Mouse (Mus musculus) v-Abl transformed pro-B cells (cell line): ENCODE measurements around the gene Des.

Experiments used
- in situ Hi-C, 2 experiments: fragments of 400-800 bp; cut with MboI; formaldehyde crosslinking; loops; one replicate each; pipeline ENCODE4 v1.15.1; 2025; ENCODE audit not compliant: unreplicated experiment in 2 of 2

The Des gene

DNA sequence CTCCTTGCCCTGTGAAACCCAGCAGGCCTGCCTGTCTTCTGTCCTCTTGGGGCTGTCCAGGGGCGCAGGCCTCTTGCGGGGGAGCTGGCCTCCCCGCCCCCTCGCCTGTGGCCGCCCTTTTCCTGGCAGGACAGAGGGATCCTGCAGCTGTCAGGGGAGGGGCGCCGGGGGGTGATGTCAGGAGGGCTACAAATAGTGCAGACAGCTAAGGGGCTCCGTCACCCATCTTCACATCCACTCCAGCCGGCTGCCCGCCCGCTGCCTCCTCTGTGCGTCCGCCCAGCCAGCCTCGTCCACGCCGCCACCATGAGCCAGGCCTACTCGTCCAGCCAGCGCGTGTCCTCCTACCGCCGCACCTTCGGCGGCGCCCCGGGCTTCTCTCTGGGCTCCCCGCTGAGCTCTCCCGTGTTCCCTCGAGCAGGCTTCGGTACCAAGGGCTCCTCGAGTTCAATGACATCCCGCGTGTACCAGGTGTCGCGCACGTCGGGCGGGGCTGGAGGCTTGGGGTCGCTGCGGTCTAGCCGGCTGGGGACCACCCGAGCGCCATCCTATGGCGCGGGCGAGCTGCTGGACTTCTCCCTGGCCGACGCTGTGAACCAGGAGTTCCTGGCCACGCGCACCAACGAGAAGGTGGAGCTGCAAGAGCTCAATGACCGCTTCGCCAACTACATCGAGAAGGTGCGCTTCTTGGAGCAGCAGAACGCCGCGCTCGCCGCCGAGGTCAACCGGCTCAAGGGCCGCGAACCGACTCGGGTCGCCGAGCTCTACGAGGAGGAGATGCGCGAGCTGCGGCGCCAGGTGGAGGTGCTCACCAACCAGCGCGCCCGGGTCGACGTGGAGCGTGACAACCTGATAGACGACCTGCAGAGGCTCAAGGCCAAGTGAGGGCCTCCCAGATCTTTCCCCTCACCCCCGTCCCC is at the start of gene Des:
Gene Des (plus strand): TSS at position 218 of the 920 bp plus-strand sequence.
- in situ Hi-C loops = no loop called here

GRCm38 (mm10) chr1:75311694-75312093 is 48.4 kb upstream of the Des start:
- in situ Hi-C loops = loop anchor here (10.0 kb wide), 3 partner anchors 57 to 253 kb away; partner anchors contain the start of gene Gmppa (in 1 of the 2)

GRCm38 (mm10) chr1:75315011-75315410 is 45.1 kb upstream of the Des start:
- in situ Hi-C loops = loop anchor here (5.0 to 10.0 kb wide), 6 partner anchors 60 to 728 kb away; partner anchors contain the start of genes Bcs1l (in 1 of the 2), Gmppa (in 1 of the 2) and Zfp142 (in 1 of the 2)

DNA sequence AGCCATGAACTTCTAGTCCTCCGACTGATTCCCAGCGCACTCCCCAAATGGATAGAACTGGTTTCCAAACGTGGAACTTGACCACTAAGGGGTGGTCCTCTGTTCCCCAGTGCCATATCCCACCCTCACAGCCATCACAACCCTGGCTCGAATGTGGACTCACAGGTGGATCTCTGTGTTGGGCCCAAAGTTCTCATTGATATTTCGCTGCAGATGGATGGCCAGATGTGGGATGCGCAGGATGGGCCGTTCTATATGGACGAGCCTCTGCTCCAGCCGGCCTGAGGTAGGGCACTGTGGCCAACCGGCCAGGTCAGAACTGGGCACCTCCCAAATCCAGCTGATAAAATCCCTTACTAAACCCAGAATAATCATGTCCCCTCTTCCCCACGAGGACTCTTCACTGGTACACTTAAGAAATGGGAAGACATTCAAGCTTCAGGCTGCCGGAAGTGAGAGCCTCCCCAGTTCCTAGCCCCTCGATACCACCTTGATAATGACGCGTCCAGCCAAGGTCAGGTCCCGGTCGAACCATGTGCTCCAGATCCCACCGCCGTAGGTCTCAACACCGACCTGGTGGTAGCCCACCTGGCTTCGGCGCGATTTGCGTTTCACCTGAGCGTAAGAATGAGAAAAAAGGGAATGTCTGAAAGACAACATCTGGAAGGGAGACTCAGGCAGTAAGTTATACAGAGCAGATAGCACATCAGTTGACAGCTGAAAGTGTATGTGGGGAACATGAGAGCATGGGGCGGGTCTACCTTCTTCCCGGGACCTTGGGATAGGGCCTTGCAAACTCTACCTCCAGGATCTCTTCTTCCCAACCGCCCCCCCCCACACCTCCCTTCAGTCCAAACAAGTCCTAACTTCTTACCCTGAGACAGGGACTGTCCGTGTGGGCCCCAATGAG is 44.4 kb upstream of the Des start:
- in situ Hi-C loops = loop anchor here (5.0 to 10.0 kb wide), 6 partner anchors 61 to 728 kb away; partner anchors contain the start of genes Bcs1l (in 1 of the 2), Gmppa (in 1 of the 2) and Zfp142 (in 1 of the 2)

GRCm38 (mm10) chr1:75316861-75317240 is 43.3 kb upstream of the Des start:
- in situ Hi-C loops = loop anchor here (5.0 to 10.0 kb wide), 6 partner anchors 62 to 730 kb away; partner anchors contain the start of genes Bcs1l (in 1 of the 2), Gmppa (in 1 of the 2) and Zfp142 (in 1 of the 2)

- in situ Hi-C loops = loop anchor here (5.0 to 10.0 kb wide), 6 partner anchors 63 to 730 kb away; partner anchors contain the start of genes Bcs1l (in 1 of the 2), Gmppa (in 1 of the 2) and Zfp142 (in 1 of the 2)
Observed at GRCm38 (mm10) chr1:75317241-75318201, 42.6 kb upstream of the Des start, which contains the start of gene Dnpep. TSS of gene Dnpep (minus strand) at chr1:75317990.

DNA sequence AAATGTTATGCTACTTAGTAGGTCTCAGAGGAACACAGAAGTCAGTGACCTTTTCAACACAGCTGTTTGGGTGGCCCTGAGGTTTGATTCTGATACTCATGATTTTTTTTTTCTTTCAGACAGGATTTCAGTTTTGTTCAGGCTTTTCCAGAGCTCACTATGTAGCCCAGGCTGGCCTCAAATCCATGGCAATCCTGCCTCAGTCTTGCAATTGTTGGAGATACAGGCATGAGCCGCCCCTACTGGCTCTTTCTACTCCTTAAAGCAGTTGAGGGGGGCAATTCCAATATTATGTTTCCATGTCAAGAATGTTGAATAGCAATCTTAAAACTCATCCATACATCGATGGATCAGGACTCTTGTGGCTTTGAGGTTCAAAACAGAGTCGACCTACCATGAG is 41.8 kb upstream of the Des start:
- in situ Hi-C loops = loop anchor here (5.0 to 10.0 kb wide), 6 partner anchors 64 to 731 kb away; partner anchors contain the start of genes Bcs1l (in 1 of the 2), Gmppa (in 1 of the 2) and Zfp142 (in 1 of the 2)

GRCm38 (mm10) chr1:75318736-75319135 is 41.4 kb upstream of the Des start:
- in situ Hi-C loops = loop anchor here (5.0 to 10.0 kb wide), 6 partner anchors 64 to 731 kb away; partner anchors contain the start of genes Bcs1l (in 1 of the 2), Gmppa (in 1 of the 2) and Zfp142 (in 1 of the 2)

DNA sequence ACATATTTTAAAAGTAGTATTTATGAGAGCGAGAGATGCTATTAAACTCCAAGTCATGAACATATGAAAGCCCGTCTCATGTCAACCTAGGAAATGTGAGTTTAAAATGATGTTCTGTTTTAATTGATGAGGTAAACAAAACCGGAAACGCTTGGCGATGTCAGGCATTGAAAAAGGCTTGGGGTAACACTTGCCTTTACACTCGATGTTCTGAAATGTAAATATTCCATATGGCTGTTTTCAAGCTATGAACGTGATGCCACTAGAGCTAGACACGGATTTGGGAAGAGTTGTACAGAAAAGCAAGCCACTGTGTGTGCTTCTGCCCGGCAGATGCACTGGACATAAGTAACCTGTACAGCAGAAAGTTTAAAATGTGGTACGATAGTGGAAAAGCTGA is 41.0 kb upstream of the Des start:
- in situ Hi-C loops = loop anchor here (5.0 to 10.0 kb wide), 6 partner anchors 64 to 732 kb away; partner anchors contain the start of genes Bcs1l (in 1 of the 2), Gmppa (in 1 of the 2) and Zfp142 (in 1 of the 2)

- in situ Hi-C loops = no loop called here
Observed at GRCm38 (mm10) chr1:75327461-75327860, 32.7 kb upstream of the Des start.

GRCm38 (mm10) chr1:75331271-75331670 is 28.9 kb upstream of the Des start:
- in situ Hi-C loops = loop anchor here in 1 of 2 experiments (10.0 kb wide), 1 partner anchor 274 kb away; no protein-coding TSS in a partner anchor

- in situ Hi-C loops = loop anchor here in 1 of 2 experiments (10.0 kb wide), 1 partner anchor 268 kb away; no protein-coding TSS in a partner anchor
Observed at GRCm38 (mm10) chr1:75336461-75336860, 23.7 kb upstream of the Des start.

DNA sequence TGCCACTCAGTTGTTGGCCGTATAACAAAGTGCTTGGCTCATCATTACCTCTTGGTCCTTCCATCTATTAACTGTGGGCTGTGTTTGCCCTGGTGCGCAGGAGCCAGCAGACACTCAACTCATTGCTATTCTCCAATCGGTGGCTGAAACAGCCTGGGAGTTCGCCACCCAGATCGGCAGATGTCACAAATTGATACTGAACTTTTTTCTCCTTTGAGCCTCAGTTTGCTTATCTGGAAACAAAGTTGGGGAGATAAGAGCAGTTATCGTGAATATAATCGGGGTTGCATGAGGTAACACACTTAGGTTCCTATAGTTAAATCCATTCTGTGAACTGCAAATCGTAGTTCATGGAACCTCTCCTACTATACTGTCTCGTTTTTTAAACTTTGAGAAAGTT is 23.0 kb upstream of the Des start:
- in situ Hi-C loops = loop anchor here in 1 of 2 experiments (10.0 kb wide), 1 partner anchor 268 kb away; no protein-coding TSS in a partner anchor

DNA sequence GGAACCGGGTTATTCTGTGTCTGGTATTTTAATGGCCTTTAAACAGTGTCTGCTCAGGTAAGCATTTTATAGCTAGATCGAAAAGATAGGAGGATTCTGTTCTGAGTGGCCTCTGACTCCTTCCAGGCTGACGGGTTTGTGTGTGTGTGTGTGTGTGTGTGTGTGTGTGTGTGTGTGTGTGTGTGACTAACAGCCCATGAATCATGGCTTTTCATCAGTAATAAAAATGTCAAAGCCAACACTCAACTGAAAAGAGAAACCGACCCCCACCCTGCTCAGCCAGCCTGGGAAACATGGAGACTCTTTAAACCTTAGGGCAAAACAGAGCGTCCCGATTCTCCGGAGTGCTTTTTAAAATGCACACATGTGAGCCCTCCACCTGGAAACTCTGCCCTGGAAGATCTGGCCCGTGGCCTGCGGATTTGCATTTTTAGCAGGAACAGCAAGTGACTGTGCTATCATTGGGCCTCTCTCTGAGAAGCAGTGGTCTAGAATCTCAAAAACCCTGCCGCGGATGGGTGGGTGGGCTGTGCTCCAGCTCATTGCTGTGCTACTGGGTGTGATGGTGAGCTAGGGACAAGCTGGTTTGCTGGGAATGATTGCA is 21.9 kb upstream of the Des start:
- in situ Hi-C loops = loop anchor here in 1 of 2 experiments (10.0 kb wide), 1 partner anchor 267 kb away; no protein-coding TSS in a partner anchor

- in situ Hi-C loops = loop anchor here in 1 of 2 experiments (10.0 kb wide), 1 partner anchor 265 kb away; no protein-coding TSS in a partner anchor
Observed at GRCm38 (mm10) chr1:75339337-75339736, 20.8 kb upstream of the Des start.

- in situ Hi-C loops = loop anchor here (5.0 kb wide), 1 partner anchor 127 kb away; no protein-coding TSS in a partner anchor
Observed at GRCm38 (mm10) chr1:75340519-75340918, 19.6 kb upstream of the Des start.

- in situ Hi-C loops = loop anchor here (5.0 kb wide), 1 partner anchor 124 kb away; no protein-coding TSS in a partner anchor
Observed at GRCm38 (mm10) chr1:75342874-75343416, 17.2 kb upstream of the Des start.
